Mouse (Mus musculus) adrenal gland, postnatal 36 days (tissue): ENCODE measurements at regions not wholly inside any gene's neighbourhood (a gene's known extent, or its start where the extent isn't known, plus 50 kb on each side); places are given as distances from the start of the nearest gene placed in this dataset. TPM values are rescaled to one million over a fixed set of nuclear protein-coding genes. Genes with fewer than 3 reads are reported as not detected.
"Not testable (repeated sequence)": the region's sequence is repeated elsewhere in the genome, so short reads cannot be mapped to it uniquely, and the experiment has no call there.

Source experiments
- DNase-seq, 2 experiments: peaks; one replicate each; pipeline ENCODE4 v3.0.0; 2021; ENCODE audit warnings: mixed read lengths in 1 of 2
- microRNA-seq: library from miRNA; unstranded; fragments of <30 nt; microRNA quantifications from one replicate; pipeline ENCODE4 v1.2.0, GENCODE M21; 2021

GRCm38 (mm10) chr12:15122586-15123212, 694.0 kb downstream of the Trib2 start:
- no peak for DNase-seq

- no peak for DNase-seq
Observed at GRCm38 (mm10) chr12:15115556-15115955, 701.2 kb downstream of the Trib2 start.

- DNase-seq = no peak
Observed at GRCm38 (mm10) chr12:15114793-15115192, 701.9 kb downstream of the Trib2 start.

- no peak for DNase-seq
Observed at GRCm38 (mm10) chr12:15111049-15111448, 705.7 kb downstream of the Trib2 start.

GRCm38 (mm10) chr12:15104876-15105275, 711.8 kb downstream of the Trib2 start:
- no peak for DNase-seq

GRCm38 (mm10) chr12:15078615-15079014, 738.1 kb downstream of the Trib2 start:
- DNase-seq = peak in 1 of 2 experiments; percentile 5

- no peak for DNase-seq
Observed at GRCm38 (mm10) chr12:15064351-15064750, 752.4 kb downstream of the Trib2 start.

- DNase-seq = no peak
Observed at GRCm38 (mm10) chr12:15051387-15051786, 765.3 kb downstream of the Trib2 start.

- no peak for DNase-seq
Observed at GRCm38 (mm10) chr12:15043264-15043663, 773.5 kb downstream of the Trib2 start.

GRCm38 (mm10) chr12:15011091-15011490, 805.6 kb downstream of the Trib2 start:
- no peak for DNase-seq

GRCm38 (mm10) chr12:15002401-15002800, 814.3 kb downstream of the Trib2 start:
- DNase-seq = not testable (repeated sequence)

Small RNA genes in the stretch of these regions (microRNA-seq; reads per million reads assigned to microRNA genes)
- not detected for gene Gm27682
